Mouse (Mus musculus) lung, embryonic 14.5 days (tissue): Measurements from ENCODE around the gene Hoxa5. TPM values are rescaled to one million over a fixed set of nuclear protein-coding genes. Genes with fewer than 3 reads are reported as not detected.

Experiments used
- ATAC-seq: fragments of 200-750 bp; cut with Nextera tagmentation; 2 replicates; pipeline ENCODE4 v1.8.0; 2017; ENCODE audit warnings: mild to moderate bottlenecking, moderate TSS enrichment, moderate library complexity; ENCODE audit not compliant: insufficient read depth
- DNase-seq: peaks from one replicate; pipeline ENCODE4 v3.0.0-alpha.2; 2015
- H3K27ac ChIP-seq: fragments of 300-500 bp; sonication (generic); 2 replicates; pipeline ENCODE4 v1.5.1; 2014; ENCODE audit warnings: low read depth, mild to moderate bottlenecking, moderate library complexity
- H3K27me3 ChIP-seq: fragments of 300-500 bp; sonication (generic); 2 replicates; pipeline ENCODE4 v1.6.1; 2014; ENCODE audit warnings: low read length, control low read depth; ENCODE audit not compliant: insufficient read depth
- H3K36me3 ChIP-seq: fragments of 300-500 bp; sonication (generic); 2 replicates; pipeline ENCODE4 v1.6.1; 2014; ENCODE audit warnings: control low read depth; ENCODE audit not compliant: insufficient read depth
- H3K4me1 ChIP-seq: fragments of 300-500 bp; sonication (generic); 2 replicates; pipeline ENCODE4 v1.6.1; 2014; ENCODE audit warnings: antibody characterized with exemption, control low read depth; ENCODE audit not compliant: insufficient read depth
- H3K4me2 ChIP-seq: fragments of 300-500 bp; sonication (generic); 2 replicates; pipeline ENCODE4 v1.6.1; 2014; ENCODE audit warnings: mild to moderate bottlenecking
- H3K4me3 ChIP-seq: fragments of 300-500 bp; sonication (generic); 2 replicates; pipeline ENCODE4 v1.5.1; 2014; ENCODE audit warnings: low read depth, low read length
- H3K9ac ChIP-seq: fragments of 300-500 bp; sonication (generic); 2 replicates; pipeline ENCODE4 v1.6.1; 2014
- H3K9me3 ChIP-seq: fragments of 300-500 bp; sonication (generic); 2 replicates; pipeline ENCODE4 v1.6.1; 2016; ENCODE audit warnings: low read depth, low read length, control low read depth
- CTCF ChIP-seq: IDR thresholded peaks from 2 replicates; pipeline ENCODE4 v1.5.1; 2016; ENCODE audit warnings: antibody characterized with exemption, low read depth
- WGBS: fragments of 180-500 bp; shearing (Covaris S2); extraction: QIAGEN DNeasy Blood & Tissue Kit; methylation state at CpG from one replicate; pipeline ENCODE4 v1.1.7; 2014; 5-methylcytosine and 5-hydroxymethylcytosine counted together
- polyA plus RNA-seq: library from polyadenylated mRNA; unstranded; fragments of >200 nt; fragmentation: Nextera tagmentation; extraction: Ambion mirVana; gene quantifications from 2 replicates; pipeline ENCODE4 v1.2.1, GENCODE M21; 2014

The Hoxa5 gene
- polyA plus RNA-seq, 1 experiment from 2014 or later, result 58.5 TPM

GRCm38 (mm10) chr6:52249415-52249738 is 45.0 kb upstream of the Hoxa5 start:
- peaks cover 99% of the 10 kb centered on the region for H3K27me3 ChIP-seq
- under 1% methylated on average over 16 of the region's 16 CpGs for WGBS
- no peak for DNase-seq

GRCm38 (mm10) chr6:52248638-52249414 is 44.4 kb upstream of the Hoxa5 start:
- no peak overlapping the region for H3K4me2 ChIP-seq
- WGBS, result 2% methylated on average over 27 of the region's 27 CpGs
- H3K4me1 ChIP-seq, result no peaks in the 10 kb centered on the region
- no peaks in the 10 kb centered on the region for H3K9me3 ChIP-seq
- no peak overlapping the region for H3K9ac ChIP-seq
- TF ChIP-seq CTCF, result no peak
- ATAC-seq, result no peak
- H3K27me3 ChIP-seq, result peaks cover 99% of the 10 kb centered on the region
- H3K4me3 ChIP-seq, result no peak overlapping the region
- DNase-seq, result no peak
- H3K36me3 ChIP-seq, result no peaks in the 10 kb centered on the region
- no peak overlapping the region for H3K27ac ChIP-seq

More at GRCm38 (mm10) chr6:52249415-52249738, 45.0 kb upstream of the Hoxa5 start:
- no peak overlapping the region for H3K9ac ChIP-seq
- no peaks in the 10 kb centered on the region for H3K9me3 ChIP-seq
- H3K27ac ChIP-seq, result no peak overlapping the region
- H3K36me3 ChIP-seq, result no peaks in the 10 kb centered on the region
- no peak overlapping the region for H3K4me2 ChIP-seq
- no peak overlapping the region for H3K4me3 ChIP-seq
- no peak for TF ChIP-seq CTCF
- ATAC-seq, result no peak
- H3K4me1 ChIP-seq, result no peaks in the 10 kb centered on the region

- Histone ChIP-seq H3K9me3 (no peaks in the 10 kb centered on the region), H3K27me3 (peaks cover 99% of the 10 kb centered on the region)
- WGBS, result 2% methylated on average over 23 of the region's 23 CpGs
These were observed 43.6 kb upstream of the Hoxa5 start for GRCm38 (mm10) chr6:52247766-52248637.

GRCm38 (mm10) chr6:52246916-52247315 is 42.5 kb upstream of the Hoxa5 start:
- H3K36me3 ChIP-seq, result no peaks in the 10 kb centered on the region
- H3K9me3 ChIP-seq, result no peaks in the 10 kb centered on the region
- no peaks in the 10 kb centered on the region for H3K4me1 ChIP-seq
- DNase-seq (no peak), ATAC-seq (no peak)
- TF ChIP-seq CTCF, result no peak
- no peak overlapping the region; the same call in 1 of the 2 replicates for H3K4me2 ChIP-seq
- H3K9ac ChIP-seq, result no peak overlapping the region
- H3K27me3 ChIP-seq, result peaks cover 99% of the 10 kb centered on the region
- no peak overlapping the region for H3K27ac ChIP-seq
- WGBS, result 6% methylated on average over 3 of the region's 3 CpGs
- no peak overlapping the region for H3K4me3 ChIP-seq

More at GRCm38 (mm10) chr6:52247766-52248637, 43.6 kb upstream of the Hoxa5 start:
- no peaks in the 10 kb centered on the region for H3K36me3 ChIP-seq
- no peaks in the 10 kb centered on the region for H3K4me1 ChIP-seq
- DNase-seq (no peak), ATAC-seq (no peak)
- H3K4me3 ChIP-seq, result no peak overlapping the region
- no peak for TF ChIP-seq CTCF
- no peak overlapping the region for H3K9ac ChIP-seq
- no peak overlapping the region for H3K27ac ChIP-seq
- no peak overlapping the region for H3K4me2 ChIP-seq

- H3K27ac ChIP-seq, result no peak overlapping the region
- TF ChIP-seq CTCF, result no peak
- under 1% methylated on average over 26 of the region's 26 CpGs for WGBS
- H3K4me2 ChIP-seq, result no peak overlapping the region; the same call in 1 of the 2 replicates
- H3K27me3 ChIP-seq, result peaks cover 99% of the 10 kb centered on the region
- no peaks in the 10 kb centered on the region for H3K4me1 ChIP-seq
- no peaks in the 10 kb centered on the region for H3K36me3 ChIP-seq
- H3K4me3 ChIP-seq, result peak overlapping the region; percentile 17; the same call in 1 of the 2 replicates
- DNase-seq (no peak), ATAC-seq (no peak)
- no peak overlapping the region for H3K9ac ChIP-seq
- H3K9me3 ChIP-seq, result no peaks in the 10 kb centered on the region
These were observed 42.0 kb upstream of the Hoxa5 start for GRCm38 (mm10) chr6:52246403-52246803.

- no peak within 1 kb of the TSS for H3K27ac ChIP-seq
- peaks cover 99% of the 10 kb centered on the region for H3K27me3 ChIP-seq
- no peaks in the 10 kb centered on the region for H3K4me1 ChIP-seq
- WGBS, result under 1% methylated on average over 20 of the region's 20 CpGs
- DNase-seq (no peak), ATAC-seq (no peak)
- no peaks in the 10 kb centered on the region for H3K36me3 ChIP-seq
- H3K4me3 ChIP-seq, result peak within 1 kb of the TSS; percentile 17; the same call in 1 of the 2 replicates
- TF ChIP-seq CTCF, result no peak
- H3K9ac ChIP-seq, result no peak within 1 kb of the TSS
- H3K4me2 ChIP-seq, result peak within 1 kb of the TSS; percentile 20; the same call in 1 of the 2 replicates
- H3K9me3 ChIP-seq, result no peaks in the 10 kb centered on the region
These were observed 41.4 kb upstream of the Hoxa5 start, which contains the start of gene Hoxa11 for GRCm38 (mm10) chr6:52245757-52246142. Hoxa11 (minus strand) TSS chr6:52245810.
